Mouse (Mus musculus) midbrain, postnatal 0 days (tissue): Measurements from ENCODE around the gene Tpk1. TPM values are rescaled to one million over a fixed set of nuclear protein-coding genes. Genes with fewer than 3 reads are reported as not detected.

Experiments used
- ATAC-seq: fragments of 200-750 bp; cut with Nextera tagmentation; 2 replicates; pipeline ENCODE4 v1.8.0; 2017; ENCODE audit warnings: moderate number of reproducible peaks, mild to moderate bottlenecking, moderate TSS enrichment, moderate library complexity; ENCODE audit not compliant: low FRiP score
- DNase-seq: peaks from one replicate; pipeline ENCODE4 v3.0.0-alpha.2; 2015; ENCODE audit warnings: low spot score
- H3K27ac ChIP-seq: fragments of 300-500 bp; sonication (generic); 2 replicates; pipeline ENCODE4 v1.5.1; 2014; ENCODE audit warnings: low read depth, mild to moderate bottlenecking, low read length, mixed read lengths
- H3K27me3 ChIP-seq: fragments of 300-500 bp; sonication (generic); 2 replicates; pipeline ENCODE4 v1.6.1; 2014; ENCODE audit warnings: low read length, control low read depth, mixed read lengths; ENCODE audit not compliant: insufficient read depth
- H3K36me3 ChIP-seq: fragments of 300-500 bp; sonication (generic); 2 replicates; pipeline ENCODE4 v1.6.1; 2014; ENCODE audit warnings: low read length, control low read depth, mixed read lengths; ENCODE audit not compliant: insufficient read depth
- H3K4me1 ChIP-seq: fragments of 300-500 bp; sonication (generic); 2 replicates; pipeline ENCODE4 v1.6.1; 2014; ENCODE audit warnings: mild to moderate bottlenecking, control low read depth, antibody characterized with exemption, low read length, mixed read lengths; ENCODE audit not compliant: insufficient read depth
- H3K4me2 ChIP-seq: fragments of 300-500 bp; sonication (generic); 2 replicates; pipeline ENCODE4 v1.6.1; 2014; ENCODE audit warnings: low read depth, mild to moderate bottlenecking, low read length, mixed read lengths; ENCODE audit not compliant: poor library complexity, severe bottlenecking
- H3K4me3 ChIP-seq: fragments of 300-500 bp; sonication (generic); 2 replicates; pipeline ENCODE4 v1.5.1; 2014; ENCODE audit warnings: low read depth, mild to moderate bottlenecking, low read length, moderate library complexity
- H3K9ac ChIP-seq: fragments of 300-500 bp; sonication (generic); replicated peaks from 2 replicates; pipeline ENCODE4 v1.6.1; 2014; ENCODE audit warnings: mild to moderate bottlenecking, low read length, moderate library complexity, mixed read lengths; ENCODE audit not compliant: poor library complexity, severe bottlenecking
- H3K9me3 ChIP-seq: fragments of 300-500 bp; sonication (generic); 2 replicates; pipeline ENCODE4 v1.6.1; 2016; ENCODE audit warnings: low read length, control low read depth
- CTCF ChIP-seq: IDR thresholded peaks from 2 replicates; pipeline ENCODE4 v1.5.1; 2016; ENCODE audit warnings: antibody characterized with exemption, mild to moderate bottlenecking
- WGBS: fragments of 180-500 bp; shearing (Covaris S2); extraction: QIAGEN DNeasy Blood & Tissue Kit; methylation state at CpG from one replicate; pipeline ENCODE4 v1.1.7; 2014; 5-methylcytosine and 5-hydroxymethylcytosine counted together
- polyA plus RNA-seq: library from polyadenylated mRNA; unstranded; fragments of >200 nt; fragmentation: Nextera tagmentation; extraction: Ambion mirVana; gene quantifications from 2 replicates; pipeline ENCODE4 v1.2.1, GENCODE M21; 2015
- total RNA-seq: library from RNA; depleted of rRNA; stranded (reverse); fragments of >200 nt; gene quantifications from 2 replicates; pipeline ENCODE4 v1.2.3, GENCODE M21; 2014

Tpk1 gene
- total and polyA plus RNA-seq, 2 experiments from 2014 or later, result 4.4 to 6.0 TPM

- no peaks in the 10 kb centered on the region for H3K36me3 ChIP-seq
- H3K27ac ChIP-seq, result no peak overlapping the region
- no peak for TF ChIP-seq CTCF
- H3K9ac ChIP-seq, result no peak overlapping the region
- no peaks in the 10 kb centered on the region for H3K27me3 ChIP-seq
- H3K4me2 ChIP-seq, result no peak overlapping the region
- no peak for ATAC-seq
- no peak for DNase-seq
- WGBS, result 74% methylated on average over 6 of the region's 6 CpGs
- H3K9me3 ChIP-seq, result no peaks in the 10 kb centered on the region
- H3K4me1 ChIP-seq, result no peaks in the 10 kb centered on the region
- no peak overlapping the region for H3K4me3 ChIP-seq
Measured at GRCm38 (mm10) chr6:43402219-43402997, 263.7 kb downstream of the Tpk1 start.

GRCm38 (mm10) chr6:43396426-43396825 lies 269.7 kb downstream of the Tpk1 start:
- DNase-seq, result no peak
- no peaks in the 10 kb centered on the region for H3K36me3 ChIP-seq
- ATAC-seq, result no peak
- H3K27me3 ChIP-seq, result no peaks in the 10 kb centered on the region
- TF ChIP-seq CTCF, result no peak
- WGBS, result 88% methylated on average over 1 of the region's 1 CpGs
- no peak overlapping the region for H3K4me3 ChIP-seq
- no peak overlapping the region for H3K4me2 ChIP-seq
- no peak overlapping the region for H3K9ac ChIP-seq
- H3K27ac ChIP-seq, result no peak overlapping the region
- H3K9me3 ChIP-seq, result no peaks in the 10 kb centered on the region
- no peaks in the 10 kb centered on the region for H3K4me1 ChIP-seq

- H3K27ac ChIP-seq, result no peak overlapping the region
- H3K36me3 ChIP-seq, result no peaks in the 10 kb centered on the region
- peak; percentile 90 for DNase-seq
- 59% methylated on average over 2 of the region's 2 CpGs for WGBS
- no peaks in the 10 kb centered on the region for H3K27me3 ChIP-seq
- H3K4me1 ChIP-seq, result no peaks in the 10 kb centered on the region
- no peak overlapping the region for H3K4me3 ChIP-seq
- H3K4me2 ChIP-seq, result no peak overlapping the region
- no peaks in the 10 kb centered on the region for H3K9me3 ChIP-seq
- H3K9ac ChIP-seq, result no peak overlapping the region
- peak; percentile 71 for ATAC-seq
- TF ChIP-seq CTCF, result peak; percentile 83
Measured at GRCm38 (mm10) chr6:43395538-43395937, 270.5 kb downstream of the Tpk1 start.

- DNase-seq, result no peak
- Histone ChIP-seq H3K27me3 (no peaks in the 10 kb centered on the region), H3K36me3 (no peaks in the 10 kb centered on the region), H3K4me3 (no peak overlapping the region), H3K9ac (no peak overlapping the region), H3K4me1 (no peaks in the 10 kb centered on the region), H3K4me2 (no peak overlapping the region), H3K9me3 (no peaks in the 10 kb centered on the region), H3K27ac (no peak overlapping the region)
- TF ChIP-seq CTCF, result no peak
- 69% methylated on average over 1 of the region's 1 CpGs for WGBS
- no peak for ATAC-seq
Measured at GRCm38 (mm10) chr6:43391358-43391757, 274.7 kb downstream of the Tpk1 start.

GRCm38 (mm10) chr6:43387273-43387672 lies 278.8 kb downstream of the Tpk1 start:
- no peak for TF ChIP-seq CTCF
- H3K36me3 ChIP-seq, result no peaks in the 10 kb centered on the region
- H3K9me3 ChIP-seq, result no peaks in the 10 kb centered on the region
- H3K27me3 ChIP-seq, result no peaks in the 10 kb centered on the region
- no peak overlapping the region for H3K27ac ChIP-seq
- WGBS, result 50% methylated on average over 1 of the region's 1 CpGs
- DNase-seq (peak; percentile 15), ATAC-seq (no peak)
- H3K9ac ChIP-seq, result no peak overlapping the region
- H3K4me2 ChIP-seq, result no peak overlapping the region
- no peaks in the 10 kb centered on the region for H3K4me1 ChIP-seq
- H3K4me3 ChIP-seq, result no peak overlapping the region

GRCm38 (mm10) chr6:43384841-43385240 lies 281.2 kb downstream of the Tpk1 start:
- no peak for ATAC-seq
- 59% methylated on average over 3 of the region's 3 CpGs for WGBS
- H3K4me3 ChIP-seq, result no peak overlapping the region

More at GRCm38 (mm10) chr6:43384841-43385240, 281.2 kb downstream of the Tpk1 start:
- TF ChIP-seq CTCF, result no peak
- Histone ChIP-seq H3K9ac (no peak overlapping the region), H3K36me3 (no peaks in the 10 kb centered on the region), H3K9me3 (no peaks in the 10 kb centered on the region), H3K27ac (no peak overlapping the region), H3K4me2 (no peak overlapping the region), H3K27me3 (no peaks in the 10 kb centered on the region), H3K4me1 (no peaks in the 10 kb centered on the region)
- no peak for DNase-seq
